Mouse (Mus musculus) embryonic facial prominence, embryonic 12.5 days (tissue): ENCODE results near the gene Esyt1. TPM values are rescaled to one million over a fixed set of nuclear protein-coding genes. Genes with fewer than 3 reads are reported as not detected.

Source experiments
- ATAC-seq: fragments of 200-750 bp; cut with Nextera tagmentation; 2 replicates; pipeline ENCODE4 v1.8.0; 2017; ENCODE audit not compliant: insufficient number of reproducible peaks, insufficient read depth, low FRiP score, low TSS enrichment
- H3K27ac ChIP-seq: fragments of 300-500 bp; sonication (generic); 2 replicates; pipeline ENCODE4 v1.5.1; 2016; ENCODE audit warnings: mild to moderate bottlenecking
- H3K27me3 ChIP-seq: fragments of 300-500 bp; sonication (generic); 2 replicates; pipeline ENCODE4 v1.6.1; 2016; ENCODE audit warnings: mild to moderate bottlenecking, moderate library complexity
- H3K36me3 ChIP-seq: fragments of 300-500 bp; sonication (generic); 2 replicates; pipeline ENCODE4 v1.6.1; 2016; ENCODE audit warnings: mild to moderate bottlenecking
- H3K4me1 ChIP-seq: fragments of 300-500 bp; sonication (generic); 2 replicates; pipeline ENCODE4 v1.6.1; 2016
- H3K4me2 ChIP-seq: fragments of 300-500 bp; sonication (generic); replicated peaks from 2 replicates; pipeline ENCODE4 v1.6.1; 2016; ENCODE audit warnings: mild to moderate bottlenecking, moderate library complexity
- H3K4me3 ChIP-seq: fragments of 300-500 bp; sonication (generic); 2 replicates; pipeline ENCODE4 v1.5.1; 2016; ENCODE audit warnings: mild to moderate bottlenecking
- H3K9ac ChIP-seq: fragments of 300-500 bp; sonication (generic); 2 replicates; pipeline ENCODE4 v1.6.1; 2016; ENCODE audit warnings: mild to moderate bottlenecking, moderate library complexity
- H3K9me3 ChIP-seq: fragments of 300-500 bp; sonication (generic); 2 replicates; pipeline ENCODE4 v1.6.1; 2016; ENCODE audit warnings: mild to moderate bottlenecking, moderate library complexity
- WGBS: fragments of 180-500 bp; shearing (Covaris S2); methylation state at CpG from one replicate; pipeline ENCODE4 v1.1.7; 2016; 5-methylcytosine and 5-hydroxymethylcytosine counted together
- microRNA-seq: library from miRNA; unstranded; fragments of <30 nt; microRNA quantifications from one replicate; pipeline ENCODE4, GENCODE M21; 2017
- polyA plus RNA-seq: library from polyadenylated mRNA; unstranded; fragments of >200 nt; fragmentation: Nextera tagmentation; extraction: Ambion mirVana; gene quantifications from 2 replicates; pipeline ENCODE4 v1.2.1, GENCODE M21; 2016

Gene Esyt1
- polyA plus RNA-seq, 1 experiment from 2014 or later: 29.2 TPM

GRCm38 (mm10) chr10:128460270-128460630, 65.4 kb downstream of the Esyt1 start:
- H3K9me3 ChIP-seq: no peaks in the 10 kb centered on the region
- H3K4me2 ChIP-seq: peak overlapping the region; percentile 85
- H3K4me3 ChIP-seq: peak overlapping the region; percentile 94
- H3K27me3 ChIP-seq: no peaks in the 10 kb centered on the region
- peak overlapping the region; percentile 96; the same call in 1 of the 2 replicates for H3K27ac ChIP-seq
- no peak for ATAC-seq
- peak overlapping the region; percentile 98 for H3K9ac ChIP-seq
- H3K4me1 ChIP-seq: peaks cover 11% of the 10 kb centered on the region
- WGBS: 0% methylated on average over 5 of the region's 5 CpGs
- H3K36me3 ChIP-seq: peaks cover 33% of the 10 kb centered on the region

Small RNAs within 50 kb of the gene (microRNA-seq; reads per million reads assigned to microRNA genes)
- not detected for gene Gm47275
- gene Mir6916: not detected

Other genes starting within 250 kb of the Esyt1 start
- gene Il23a, start 227.1 kb downstream of the Esyt1 start, polyA plus RNA-seq: not detected in 2 replicates
- 36.2 and 38.3 TPM in 2 replicates for gene Pan2, start 222.5 kb downstream of the Esyt1 start, polyA plus RNA-seq
- 306 and 319 TPM in 2 replicates for gene Cnpy2, start 203.4 kb downstream of the Esyt1 start, polyA plus RNA-seq
- 191 TPM in 2 replicates for gene Cs, start 188.1 kb downstream of the Esyt1 start, polyA plus RNA-seq
- 15.0 and 17.9 TPM in 2 replicates for gene Coq10a, start 156.9 kb downstream of the Esyt1 start, polyA plus RNA-seq
- 14.8 and 15.4 TPM in 2 replicates for gene Ankrd52, start 148.8 kb downstream of the Esyt1 start, polyA plus RNA-seq
- gene Slc39a5, start 124.6 kb downstream of the Esyt1 start, polyA plus RNA-seq: 0.33 TPM in 1 of 2 replicates, not detected in the other
- gene Nabp2, start 114.4 kb downstream of the Esyt1 start, polyA plus RNA-seq: 67.6 and 70.1 TPM in 2 replicates
- gene Rnf41, start 114.2 kb downstream of the Esyt1 start, polyA plus RNA-seq: 44.5 and 50.5 TPM in 2 replicates
- gene Smarcc2, start 66.6 kb downstream of the Esyt1 start, polyA plus RNA-seq: 121 and 125 TPM in 2 replicates
- 877 and 907 TPM in 2 replicates for gene Myl6, start 31.7 kb downstream of the Esyt1 start, polyA plus RNA-seq
- gene Myl6b, start 27.2 kb downstream of the Esyt1 start, polyA plus RNA-seq: 3.2 and 3.9 TPM in 2 replicates
- 18.8 and 19.4 TPM in 2 replicates for gene Zc3h10, start 21.9 kb upstream of the Esyt1 start, polyA plus RNA-seq
- 3,271 and 3,412 TPM in 2 replicates for gene Rpl41, start 23.4 kb upstream of the Esyt1 start, polyA plus RNA-seq
- gene Pa2g4, start 40.1 kb upstream of the Esyt1 start, polyA plus RNA-seq: 189 and 192 TPM in 2 replicates
- gene Erbb3, start 63.8 kb upstream of the Esyt1 start, polyA plus RNA-seq: 20.9 TPM in 2 replicates
- 668 and 696 TPM in 2 replicates for gene Rps26, start 100.9 kb upstream of the Esyt1 start, polyA plus RNA-seq
- 5.5 and 6.6 TPM in 2 replicates for gene Ikzf4, start 120.1 kb upstream of the Esyt1 start, polyA plus RNA-seq
- gene Suox, start 148.2 kb upstream of the Esyt1 start, polyA plus RNA-seq: 18.5 and 19.5 TPM in 2 replicates
- gene Rab5b, start 170.4 kb upstream of the Esyt1 start, polyA plus RNA-seq: 80.0 and 85.6 TPM in 2 replicates
- 26.3 and 48.0 TPM in 2 replicates for gene Pmel, start 178.3 kb upstream of the Esyt1 start, polyA plus RNA-seq
- gene Cdk2, start 179.2 kb upstream of the Esyt1 start, polyA plus RNA-seq: 134 and 143 TPM in 2 replicates
- gene Dgka, start 219.0 kb upstream of the Esyt1 start, polyA plus RNA-seq: 9.3 and 10.4 TPM in 2 replicates
- 48.9 and 53.1 TPM in 2 replicates for gene Pym1, start 222.0 kb upstream of the Esyt1 start, polyA plus RNA-seq